In genomic region chr6:86069009-86069408, GRCm38 (mm10) we compare ENCODE assay signal across 32 mouse cellular contexts. TPM values are rescaled to one million over a fixed set of nuclear protein-coding genes. Genes with fewer than 3 reads are reported as not detected.
A peak's percentile ranks its signal among the peaks of the same experiment; 100 is the strongest.
DNase-seq lines count a peak whose midpoint lies in the region; ATAC-seq and TF ChIP-seq lines count a peak whose summit lies in the region.
"Had no signal": no experiment of that assay in that cellular context is flagged by ENCODE, and none has a peak within 500 bp of the region (broad histone marks: within the 10 kb centered on the region; RNA-seq: fewer than 3 reads in every experiment).

No protein-coding gene starts in this region.

- WGBS in forebrain, embryonic 13.5 days, result 62% methylated on average over 5 of the region's 5 CpGs
- 62% methylated on average over 5 of the region's 5 CpGs for WGBS in forebrain, embryonic 12.5 days
- 72% methylated on average over 5 of the region's 5 CpGs for WGBS in neural tube, embryonic 13.5 days

- peak in 1 of 2 experiments; percentile 67 for DNase-seq in layer of hippocampus, adult 2 months (ENCODE audit: low spot score in 2 of 2)
- no peak for DNase-seq in layer of hippocampus, postnatal 10 days (ENCODE audit: low spot score in 2 of 2)
- DNase-seq in neural tube, embryonic 10.5 days (ENCODE audit: extremely low spot score, low spot score), result no peak
- no peak for DNase-seq in heart, postnatal 14 days
- DNase-seq in urinary bladder, postnatal 25 days (ENCODE audit: low spot score), result no peak
- DNase-seq: adrenal gland, postnatal 14 days; cerebellum, adult 11 months; cerebellum, postnatal 10 days; gastrocnemius, adult 2 months; heart, postnatal 36 days; kidney, adult 9 months; kidney, postnatal 14 days; lung, postnatal 4 days; thymus, adult 2 months; thymus, postnatal 4 days had no signal

- no peaks in the 10 kb centered on the region for H3K9me3 ChIP-seq in forebrain, embryonic 13.5 days (replicated peaks)
- H3K9me3 ChIP-seq in forebrain, embryonic 12.5 days, result no peaks in the 10 kb centered on the region
- no peaks in the 10 kb centered on the region for H3K9me3 ChIP-seq in neural tube, embryonic 13.5 days
- H3K9me3 ChIP-seq: stomach, embryonic 15.5 days had no signal

- H3K4me3 ChIP-seq in forebrain, embryonic 13.5 days, result no peak overlapping the region
- H3K4me3 ChIP-seq in forebrain, embryonic 12.5 days (replicated peaks), result no peak overlapping the region
- H3K4me3 ChIP-seq in layer of hippocampus, adult 2 months, result no peak overlapping the region
- no peak overlapping the region for H3K4me3 ChIP-seq in neural tube, embryonic 13.5 days
- H3K4me3 ChIP-seq: gastrocnemius, adult 2 months; stomach, embryonic 15.5 days had no signal

- H3K4me2 ChIP-seq in forebrain, embryonic 13.5 days, result no peak overlapping the region
- H3K4me2 ChIP-seq in forebrain, embryonic 12.5 days, result no peak overlapping the region
- H3K4me2 ChIP-seq in neural tube, embryonic 13.5 days, result no peak overlapping the region
- H3K4me2 ChIP-seq: stomach, embryonic 15.5 days had no signal

- no peak overlapping the region for H3K9ac ChIP-seq in forebrain, embryonic 13.5 days
- H3K9ac ChIP-seq in forebrain, embryonic 12.5 days, result no peak overlapping the region
- no peak overlapping the region for H3K9ac ChIP-seq in neural tube, embryonic 13.5 days
- H3K9ac ChIP-seq: stomach, embryonic 15.5 days had no signal

- intact Hi-C loops in heart, postnatal 14 days (cut with DNase I), result no loop called here

- no peaks in the 10 kb centered on the region for H3K36me3 ChIP-seq in forebrain, embryonic 13.5 days (ENCODE audit: poor library complexity, severe bottlenecking)
- no peaks in the 10 kb centered on the region for H3K36me3 ChIP-seq in forebrain, embryonic 12.5 days (replicated peaks)
- no peaks in the 10 kb centered on the region for H3K36me3 ChIP-seq in neural tube, embryonic 13.5 days
- H3K36me3 ChIP-seq: stomach, embryonic 15.5 days had no signal

- peak; percentile 39; the same call in 1 of the 2 replicates for ATAC-seq in forebrain, embryonic 13.5 days
- no peak for ATAC-seq in forebrain, embryonic 12.5 days (ENCODE audit: low FRiP score)
- ATAC-seq in neural tube, embryonic 13.5 days (ENCODE audit: low read depth), result no peak
- ATAC-seq: hindbrain, embryonic 16.5 days; intestine, embryonic 16.5 days had no signal

- H3K27ac ChIP-seq in forebrain, embryonic 13.5 days, result peak overlapping the region; percentile 75
- H3K27ac ChIP-seq in forebrain, embryonic 12.5 days, result no peak overlapping the region; the same call in 1 of the 2 replicates
- peak overlapping the region; percentile 92 for H3K27ac ChIP-seq in layer of hippocampus, adult 2 months
- peak overlapping the region; percentile 50; the same call in 1 of the 2 replicates for H3K27ac ChIP-seq in neural tube, embryonic 13.5 days (replicated peaks)
- H3K27ac ChIP-seq: gastrocnemius, adult 2 months; stomach, embryonic 15.5 days had no signal

- peaks cover 65% of the 10 kb centered on the region for H3K4me1 ChIP-seq in forebrain, embryonic 13.5 days
- H3K4me1 ChIP-seq in forebrain, embryonic 12.5 days, result peaks cover 61% of the 10 kb centered on the region
- H3K4me1 ChIP-seq in neural tube, embryonic 13.5 days (replicated peaks), result peaks cover 97% of the 10 kb centered on the region
- H3K4me1 ChIP-seq: stomach, embryonic 15.5 days had no signal

- no peak for TF ChIP-seq CTCF in layer of hippocampus, adult 2 months (conservative IDR thresholded peaks at IDR 0.05)

- H3K27me3 ChIP-seq in forebrain, embryonic 13.5 days, result no peaks in the 10 kb centered on the region
- no peaks in the 10 kb centered on the region for H3K27me3 ChIP-seq in forebrain, embryonic 12.5 days
- H3K27me3 ChIP-seq in neural tube, embryonic 13.5 days, result no peaks in the 10 kb centered on the region
- H3K27me3 ChIP-seq: stomach, embryonic 15.5 days had no signal

RNA-seq across cellular contexts. Expression of gene Add2, which starts 40.5 kb away (rescaled TPM):
- polyA plus RNA-seq in forebrain, embryonic 13.5 days (2015; fragmentation: Nextera tagmentation; extraction: Ambion mirVana), result 155 and 172 TPM in 2 replicates
- polyA plus RNA-seq in forebrain, embryonic 12.5 days (2016; fragmentation: Nextera tagmentation; extraction: Ambion mirVana), result 124 and 128 TPM in 2 replicates
- total RNA-seq in layer of hippocampus, adult 2 months (2021), result 100 to 1,000 TPM; 277 to 286 TPM
- total RNA-seq in layer of hippocampus, postnatal 10 days (2021), result 100 to 1,000 TPM; 197 to 202 TPM
- 137 and 148 TPM in 2 replicates for polyA plus RNA-seq in neural tube, embryonic 13.5 days (2015; fragmentation: Nextera tagmentation; extraction: Ambion mirVana)
- total RNA-seq in heart, postnatal 14 days (2021), result 1 to 10 TPM in 1 of 2 experiments, under 1 TPM in 1; 0.68 to 1.0 TPM
- polyA plus RNA-seq: liver, adult 2 months had no signal

RNA-seq across cellular contexts. Expression of gene Figla, which starts 53.0 kb away (rescaled TPM):
- polyA plus RNA-seq in forebrain, embryonic 13.5 days (2015; fragmentation: Nextera tagmentation; extraction: Ambion mirVana), result not detected in 2 replicates
- not detected in 2 replicates for polyA plus RNA-seq in forebrain, embryonic 12.5 days (2016; fragmentation: Nextera tagmentation; extraction: Ambion mirVana)
- total RNA-seq in layer of hippocampus, adult 2 months (2021), result not detected
- not detected for total RNA-seq in layer of hippocampus, postnatal 10 days (2021)
- polyA plus RNA-seq in neural tube, embryonic 13.5 days (2015; fragmentation: Nextera tagmentation; extraction: Ambion mirVana), result not detected in 2 replicates
- total RNA-seq in heart, postnatal 14 days (2021), result not detected
- total RNA-seq: adrenal gland, postnatal 14 days; gastrocnemius, adult 2 months; gastrocnemius, postnatal 4 days; heart, adult 8-10 months; heart, postnatal 36 days; layer of hippocampus, postnatal 14 days; left cerebral cortex, postnatal 10 days; liver, adult 2 months; megakaryocyte-erythroid progenitor cell, adult 5-6 weeks had no signal
- polyA plus RNA-seq: embryonic facial prominence, embryonic 11.5 days; heart, embryonic 14.5 days; hindbrain, embryonic 16.5 days; intestine, embryonic 16.5 days; limb, embryonic 11.5 days; liver, adult 2 months; liver, embryonic 16.5 days; lung, embryonic 16.5 days; stomach, embryonic 15.5 days; thymus, adult 2 months had no signal

Comparison
In these comparisons a context has a peak if more than half of its experiments do, and no peak if none do; other contexts are left out.
1. RNA of gene Add2, which starts 40.5 kb away (total RNA-seq): 277 to 286 TPM in layer of hippocampus, adult 2 months and 197 to 202 TPM in layer of hippocampus, postnatal 10 days; 0.68 to 1.0 TPM in heart, postnatal 14 days; every median in the first group is over 10 times any median in the second.